Mouse (Mus musculus): ENCODE results near the gene 1700029I15Rik. TPM values are rescaled to one million over a fixed set of nuclear protein-coding genes. Genes with fewer than 3 reads are reported as not detected.

The 1700029I15Rik gene
- polyA plus RNA-seq, 1 experiment from 2014 or later = 1.5 TPM

- no peak for ATAC-seq (ENCODE audit: insufficient number of reproducible peaks, insufficient read depth, low FRiP score, low read depth)
- no peak overlapping the region for H3K4me2 ChIP-seq (ENCODE audit: low read length)
- peaks cover 14% of the 10 kb centered on the region for H3K36me3 ChIP-seq (ENCODE audit: control insufficient read depth, insufficient read depth, low read length)
- no peaks in the 10 kb centered on the region for H3K9me3 ChIP-seq (ENCODE audit: control insufficient read depth, low read length)
- no peak overlapping the region for H3K27ac ChIP-seq (replicated peaks in 1 of 2; ENCODE audit: control insufficient read depth in 1 of 2, insufficient read depth in 1 of 2, low read depth in 2 of 2, low read length in 2 of 2)
- H3K9ac ChIP-seq (ENCODE audit: low read length) = no peak overlapping the region
- peaks cover 9% of the 10 kb centered on the region in 2 experiments for H3K4me1 ChIP-seq (ENCODE audit: control insufficient read depth in 2 of 2, insufficient read depth in 2 of 2, low read length in 2 of 2)
- no peak overlapping the region for H3K4me3 ChIP-seq (ENCODE audit: control insufficient read depth in 1 of 2, insufficient read depth in 1 of 2, low read depth in 1 of 2, low read length in 2 of 2)
- H3K27me3 ChIP-seq (ENCODE audit: control insufficient read depth, insufficient read depth, low read length) = peaks cover 43% of the 10 kb centered on the region
- 26% methylated on average over 20 of the region's 20 CpGs for WGBS
These were observed 14.8 kb upstream of the 1700029I15Rik start for GRCm38 (mm10) chr2:92367383-92368029.

GRCm38 (mm10) chr2:92370375-92370774 is 12.0 kb upstream of the 1700029I15Rik start:
- H3K9me3 ChIP-seq (ENCODE audit: control insufficient read depth, low read length) = no peaks in the 10 kb centered on the region
- H3K27me3 ChIP-seq (ENCODE audit: control insufficient read depth, insufficient read depth, low read length) = peaks cover 47% of the 10 kb centered on the region

GRCm38 (mm10) chr2:92370821-92371805 is 11.2 kb upstream of the 1700029I15Rik start:
- WGBS = 2% methylated on average over 45 of the region's 45 CpGs
- no peak; the same call in 1 of the 2 replicates for ATAC-seq (ENCODE audit: insufficient number of reproducible peaks, insufficient read depth, low FRiP score, low read depth)
- peaks cover 14% of the 10 kb centered on the region in 2 experiments for H3K4me1 ChIP-seq (ENCODE audit: control insufficient read depth in 2 of 2, insufficient read depth in 2 of 2, low read length in 2 of 2)
- no peaks in the 10 kb centered on the region for H3K9me3 ChIP-seq (ENCODE audit: control insufficient read depth, low read length)
- peak overlapping the region; percentile 60 for H3K9ac ChIP-seq (ENCODE audit: low read length)
- peak overlapping the region; percentile 40 to 44 for H3K4me3 ChIP-seq (ENCODE audit: control insufficient read depth in 1 of 2, insufficient read depth in 1 of 2, low read depth in 1 of 2, low read length in 2 of 2)
- H3K36me3 ChIP-seq (ENCODE audit: control insufficient read depth, insufficient read depth, low read length) = no peaks in the 10 kb centered on the region
- H3K27ac ChIP-seq (replicated peaks in 1 of 2; ENCODE audit: control insufficient read depth in 1 of 2, insufficient read depth in 1 of 2, low read depth in 2 of 2, low read length in 2 of 2) = no peak overlapping the region
- peaks cover 47% of the 10 kb centered on the region for H3K27me3 ChIP-seq (ENCODE audit: control insufficient read depth, insufficient read depth, low read length)
- peak overlapping the region; percentile 85 for H3K4me2 ChIP-seq (ENCODE audit: low read length)

More at GRCm38 (mm10) chr2:92370375-92370774, 12.0 kb upstream of the 1700029I15Rik start:
- Histone ChIP-seq H3K36me3 (ENCODE audit: control insufficient read depth, insufficient read depth, low read length) (no peaks in the 10 kb centered on the region), H3K4me2 (ENCODE audit: low read length) (peak overlapping the region; percentile 85), H3K27ac (replicated peaks in 1 of 2; ENCODE audit: control insufficient read depth in 1 of 2, insufficient read depth in 1 of 2, low read depth in 2 of 2, low read length in 2 of 2) (no peak overlapping the region), H3K4me3 (ENCODE audit: control insufficient read depth in 1 of 2, insufficient read depth in 1 of 2, low read depth in 1 of 2, low read length in 2 of 2) (peak overlapping the region; percentile 40 to 44), H3K9ac (ENCODE audit: low read length) (peak overlapping the region; percentile 60), H3K4me1 (ENCODE audit: control insufficient read depth in 2 of 2, insufficient read depth in 2 of 2, low read length in 2 of 2) (peaks cover 9 to 10% of the 10 kb centered on the region in 2 experiments)
- 14% methylated on average over 19 of the region's 19 CpGs for WGBS
- ATAC-seq (ENCODE audit: insufficient number of reproducible peaks, insufficient read depth, low FRiP score, low read depth) = no peak

- Histone ChIP-seq H3K27me3 (ENCODE audit: control insufficient read depth, insufficient read depth, low read length) (peaks cover 47% of the 10 kb centered on the region), H3K4me1 (ENCODE audit: control insufficient read depth in 2 of 2, insufficient read depth in 2 of 2, low read length in 2 of 2) (peaks cover 14 to 17% of the 10 kb centered on the region in 2 experiments), H3K27ac (replicated peaks in 1 of 2; ENCODE audit: control insufficient read depth in 1 of 2, insufficient read depth in 1 of 2, low read depth in 2 of 2, low read length in 2 of 2) (no peak overlapping the region), H3K9ac (ENCODE audit: low read length) (no peak overlapping the region), H3K4me2 (ENCODE audit: low read length) (no peak overlapping the region), H3K36me3 (ENCODE audit: control insufficient read depth, insufficient read depth, low read length) (no peaks in the 10 kb centered on the region), H3K9me3 (ENCODE audit: control insufficient read depth, low read length) (no peaks in the 10 kb centered on the region), H3K4me3 (ENCODE audit: control insufficient read depth in 1 of 2, insufficient read depth in 1 of 2, low read depth in 1 of 2, low read length in 2 of 2) (no peak overlapping the region)
- WGBS = 29% methylated on average over 10 of the region's 10 CpGs
- ATAC-seq (ENCODE audit: insufficient number of reproducible peaks, insufficient read depth, low FRiP score, low read depth) = no peak
These were observed 10.2 kb upstream of the 1700029I15Rik start for GRCm38 (mm10) chr2:92371971-92372690.

GRCm38 (mm10) chr2:92372767-92373436 is 9.4 kb upstream of the 1700029I15Rik start:
- peaks cover 3% of the 10 kb centered on the region; the same call in 1 of the 2 replicates for H3K36me3 ChIP-seq (ENCODE audit: control insufficient read depth, insufficient read depth, low read length)
- H3K4me3 ChIP-seq (ENCODE audit: control insufficient read depth in 1 of 2, insufficient read depth in 1 of 2, low read depth in 1 of 2, low read length in 2 of 2) = no peak overlapping the region
- WGBS = 68% methylated on average over 9 of the region's 9 CpGs
- H3K9ac ChIP-seq (ENCODE audit: low read length) = no peak overlapping the region
- no peak for ATAC-seq (ENCODE audit: insufficient number of reproducible peaks, insufficient read depth, low FRiP score, low read depth)
- H3K4me1 ChIP-seq (ENCODE audit: control insufficient read depth in 2 of 2, insufficient read depth in 2 of 2, low read length in 2 of 2) = peaks cover 14 to 17% of the 10 kb centered on the region in 2 experiments
- H3K4me2 ChIP-seq (ENCODE audit: low read length) = no peak overlapping the region
- no peak overlapping the region for H3K27ac ChIP-seq (replicated peaks in 1 of 2; ENCODE audit: control insufficient read depth in 1 of 2, insufficient read depth in 1 of 2, low read depth in 2 of 2, low read length in 2 of 2)
- peaks cover 47% of the 10 kb centered on the region for H3K27me3 ChIP-seq (ENCODE audit: control insufficient read depth, insufficient read depth, low read length)
- no peaks in the 10 kb centered on the region for H3K9me3 ChIP-seq (ENCODE audit: control insufficient read depth, low read length)

- Histone ChIP-seq H3K4me2 (ENCODE audit: low read length) (no peak overlapping the region), H3K4me1 (ENCODE audit: control insufficient read depth in 2 of 2, insufficient read depth in 2 of 2, low read length in 2 of 2) (peaks cover 14 to 17% of the 10 kb centered on the region in 2 experiments), H3K4me3 (ENCODE audit: control insufficient read depth in 1 of 2, insufficient read depth in 1 of 2, low read depth in 1 of 2, low read length in 2 of 2) (no peak overlapping the region), H3K27me3 (ENCODE audit: control insufficient read depth, insufficient read depth, low read length) (peaks cover 45% of the 10 kb centered on the region), H3K9me3 (ENCODE audit: control insufficient read depth, low read length) (no peaks in the 10 kb centered on the region), H3K36me3 (ENCODE audit: control insufficient read depth, insufficient read depth, low read length) (peaks cover 8% of the 10 kb centered on the region), H3K9ac (ENCODE audit: low read length) (no peak overlapping the region), H3K27ac (replicated peaks in 1 of 2; ENCODE audit: control insufficient read depth in 1 of 2, insufficient read depth in 1 of 2, low read depth in 2 of 2, low read length in 2 of 2) (no peak overlapping the region)
- 79% methylated on average over 11 of the region's 11 CpGs for WGBS
- ATAC-seq (ENCODE audit: insufficient number of reproducible peaks, insufficient read depth, low FRiP score, low read depth) = no peak
These were observed 8.9 kb upstream of the 1700029I15Rik start for GRCm38 (mm10) chr2:92373437-92373813.

- peaks cover 19% of the 10 kb centered on the region for H3K36me3 ChIP-seq (ENCODE audit: control insufficient read depth, insufficient read depth, low read length)
- peak within 1 kb of the TSS; percentile 65 to 73 for H3K27ac ChIP-seq (replicated peaks in 1 of 2; ENCODE audit: control insufficient read depth in 1 of 2, insufficient read depth in 1 of 2, low read depth in 2 of 2, low read length in 2 of 2)
- H3K27me3 ChIP-seq (ENCODE audit: control insufficient read depth, insufficient read depth, low read length) = peaks cover 34% of the 10 kb centered on the region
- H3K4me1 ChIP-seq (ENCODE audit: control insufficient read depth in 2 of 2, insufficient read depth in 2 of 2, low read length in 2 of 2) = peaks cover 14 to 17% of the 10 kb centered on the region in 2 experiments
- H3K4me3 ChIP-seq (ENCODE audit: control insufficient read depth in 1 of 2, insufficient read depth in 1 of 2, low read depth in 1 of 2, low read length in 2 of 2) = peak within 1 kb of the TSS; percentile 62 to 67
- no peaks in the 10 kb centered on the region for H3K9me3 ChIP-seq (ENCODE audit: control insufficient read depth, low read length)
- ATAC-seq (ENCODE audit: insufficient number of reproducible peaks, insufficient read depth, low FRiP score, low read depth) = no peak
- peak within 1 kb of the TSS; percentile 80 for H3K9ac ChIP-seq (ENCODE audit: low read length)
- H3K4me2 ChIP-seq (ENCODE audit: low read length) = peak within 1 kb of the TSS; percentile 98
- 2% methylated on average over 16 of the region's 16 CpGs for WGBS
These were observed 7.8 kb upstream of the 1700029I15Rik start, which contains the start of the genes Pex16 and Large2 for GRCm38 (mm10) chr2:92374514-92374913. Gene Pex16 (plus strand): TSS chr2:92374676. Gene Large2 (minus strand): TSS chr2:92374869.

Measured in heart, embryonic 14.5 days (tissue).